Mouse (Mus musculus): ENCODE results near the gene Cnih3. TPM values are rescaled to one million over a fixed set of nuclear protein-coding genes. Genes with fewer than 3 reads are reported as not detected.

The Cnih3 gene
- total RNA-seq (2015; ENCODE audit: low replicate concordance) (not detected in 2 replicates), total RNA-seq (2017; ENCODE audit: low replicate concordance) (not detected in 2 replicates)

DNA sequence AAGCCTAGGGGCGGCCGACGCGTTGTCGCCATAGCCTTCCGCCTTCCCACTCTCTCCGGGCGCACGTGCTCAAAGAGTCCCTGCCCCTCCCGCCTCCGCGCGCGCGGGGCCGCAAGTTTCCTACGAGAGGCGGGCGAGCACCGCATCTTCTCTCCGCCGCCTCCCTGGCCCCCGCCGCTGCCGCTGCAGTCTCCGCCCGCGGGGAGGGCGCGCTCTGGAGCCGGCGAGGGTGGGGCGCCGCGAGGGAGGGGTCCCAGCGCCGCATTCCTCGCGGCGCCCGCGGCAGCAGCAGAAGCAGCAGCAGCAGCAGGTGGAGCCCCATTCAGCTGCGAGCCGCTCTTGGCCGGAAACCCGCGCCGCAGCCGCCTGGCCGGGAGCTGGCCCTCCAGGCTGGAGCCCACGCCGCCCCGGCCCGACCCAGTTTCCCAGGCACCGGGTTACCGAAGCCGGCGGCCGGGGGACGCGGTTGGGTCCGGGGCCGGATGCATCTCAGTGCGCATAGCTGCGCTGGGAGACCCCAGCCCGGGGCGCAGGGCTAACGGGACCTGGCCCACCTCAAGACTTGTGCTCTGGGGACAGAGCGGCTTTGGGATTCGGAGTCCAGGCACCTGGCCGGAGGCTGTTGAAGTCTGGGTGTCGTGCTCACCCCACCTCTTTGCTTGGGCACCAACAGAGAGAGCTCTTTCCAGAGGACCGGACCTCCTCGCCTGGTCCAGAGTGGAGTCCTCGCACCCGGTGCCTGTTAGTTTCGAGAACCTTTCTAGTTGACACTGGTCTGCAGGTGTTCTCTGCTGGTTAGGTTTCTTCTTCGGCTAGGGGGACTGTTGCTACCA is at the start of gene Cnih3:
Gene Cnih3, plus strand, starts transcription at position 262 of the 833 bp plus-strand sequence.
- no peak for ATAC-seq (replicated peaks; ENCODE audit: low FRiP score, poor library complexity, severe bottlenecking)

DNA sequence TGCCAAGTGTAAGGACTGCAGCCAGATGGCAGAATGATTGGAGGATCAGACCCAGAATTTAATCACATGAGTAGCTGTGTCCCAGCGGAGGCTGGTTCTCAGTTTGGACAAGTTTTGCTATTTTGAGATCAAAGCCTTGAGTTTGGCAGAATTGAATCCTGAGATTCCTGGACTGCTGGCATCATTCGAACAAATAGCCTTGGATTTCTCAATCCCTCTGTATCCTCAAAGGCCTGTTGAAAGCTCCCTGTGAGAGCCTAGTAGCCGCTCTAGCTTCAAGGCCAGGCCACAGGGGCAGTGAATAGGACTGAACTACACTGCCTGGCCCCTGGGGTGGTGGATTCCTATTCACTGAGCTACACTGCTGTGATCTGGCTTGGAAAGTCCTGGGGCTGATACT is 44.4 kb upstream of the Cnih3 start:
- no peak for ATAC-seq (replicated peaks; ENCODE audit: low FRiP score, poor library complexity, severe bottlenecking)

DNA sequence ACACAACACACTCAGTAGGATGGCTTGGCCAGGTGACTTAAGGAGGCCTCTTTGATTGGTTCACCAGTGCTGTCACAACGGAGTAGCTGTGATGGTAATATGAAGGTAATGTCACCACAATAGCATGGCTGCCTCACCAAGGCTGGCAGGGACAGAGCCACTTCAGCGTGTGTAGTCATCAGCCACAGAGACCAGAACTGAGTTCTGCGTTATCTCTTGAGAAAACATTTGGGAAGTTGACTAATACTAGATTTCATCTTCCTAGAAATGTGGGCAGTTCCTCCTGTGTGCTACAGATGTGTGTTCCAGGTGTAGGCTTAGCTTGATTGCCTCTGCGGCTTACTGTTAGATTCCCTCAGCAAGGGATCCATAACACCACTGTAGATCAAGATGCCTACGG is 41.7 kb upstream of the Cnih3 start:
- peak; percentile 19; the same call in 1 of the 2 replicates for ATAC-seq (replicated peaks; ENCODE audit: low FRiP score, poor library complexity, severe bottlenecking)

DNA sequence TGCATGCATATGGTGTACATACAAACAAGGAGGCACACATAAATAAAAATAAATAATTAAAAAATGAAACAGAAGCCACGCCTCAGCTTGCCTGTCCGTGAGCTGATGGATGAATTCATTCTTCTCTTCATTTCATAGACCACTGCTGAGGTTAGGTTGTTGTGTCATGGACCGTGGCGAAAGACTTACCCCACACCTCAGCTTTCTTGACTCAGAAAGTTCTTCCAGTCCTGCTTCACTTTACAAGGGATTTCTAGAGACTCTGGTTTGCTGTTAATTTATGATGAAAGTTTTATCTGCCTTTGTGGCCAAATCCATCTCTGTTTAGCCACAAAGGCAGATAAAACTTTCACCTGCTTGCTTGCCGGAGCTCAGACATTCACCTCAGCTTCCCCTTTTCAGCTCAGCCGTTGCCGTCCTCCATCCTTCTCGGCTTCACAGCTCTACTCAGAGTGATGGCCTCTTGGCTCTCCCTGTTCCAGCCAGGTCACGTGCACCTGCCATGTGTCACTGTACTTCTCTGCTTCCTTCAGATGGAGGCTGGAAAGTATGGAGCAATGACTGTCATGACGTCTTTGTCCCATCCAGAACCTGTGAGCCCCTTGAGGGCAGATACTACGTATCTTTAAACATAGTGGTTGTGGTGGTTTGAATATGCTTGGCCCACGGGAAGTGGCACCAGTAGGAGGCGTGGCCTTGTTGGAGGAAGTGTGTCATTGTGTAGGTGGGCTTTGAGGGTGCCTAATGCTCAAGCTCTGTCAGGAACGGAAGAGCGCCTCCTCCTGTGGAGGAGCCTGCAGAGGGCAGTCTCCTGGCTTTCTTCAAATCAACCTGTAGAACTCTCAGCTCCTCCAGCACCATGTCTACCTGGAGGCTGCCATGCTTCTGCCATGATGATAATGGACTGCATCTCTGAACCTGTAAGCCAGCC is 40.0 kb upstream of the Cnih3 start:
- no peak for ATAC-seq (replicated peaks; ENCODE audit: low FRiP score, poor library complexity, severe bottlenecking)

DNA sequence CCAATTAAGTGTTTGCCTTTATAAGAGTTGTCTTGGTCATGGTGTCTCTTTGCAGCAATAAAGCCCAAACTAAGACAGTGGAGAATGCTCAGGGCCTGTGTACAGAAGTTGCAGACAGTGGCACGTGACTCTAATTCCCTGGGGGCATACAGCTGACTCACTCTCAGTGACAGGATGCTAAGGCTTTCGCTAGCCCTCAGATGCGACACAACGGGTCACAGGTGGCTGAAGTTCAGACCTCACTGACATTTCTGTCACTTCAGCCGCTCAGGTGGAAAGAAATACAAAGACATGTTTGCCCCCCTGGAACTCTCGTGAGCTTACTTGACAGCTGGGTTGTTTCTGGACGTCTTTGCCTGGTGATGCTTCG is 39.4 kb upstream of the Cnih3 start:
- ATAC-seq (replicated peaks; ENCODE audit: low FRiP score, poor library complexity, severe bottlenecking): no peak

DNA sequence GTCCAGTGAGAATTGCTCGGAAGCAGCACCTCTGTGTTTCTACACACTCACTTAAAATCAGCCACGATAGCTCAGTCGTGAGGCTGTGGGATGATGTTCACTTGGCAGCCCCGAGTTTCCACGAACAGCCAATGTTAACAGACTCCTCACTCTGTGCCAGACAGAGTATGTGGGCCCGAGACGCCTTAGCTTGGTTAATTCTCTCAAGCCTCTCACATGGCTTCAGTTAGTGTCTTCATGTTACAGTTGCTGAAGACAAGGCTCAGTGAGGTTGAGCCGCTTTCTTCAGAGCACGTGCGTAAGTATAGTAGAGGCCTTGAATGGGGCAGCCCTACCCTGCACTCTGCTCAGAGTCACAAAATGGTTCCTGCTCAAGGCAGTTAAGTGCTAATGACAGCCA is 38.1 kb upstream of the Cnih3 start:
- ATAC-seq (replicated peaks; ENCODE audit: low FRiP score, poor library complexity, severe bottlenecking): no peak

DNA sequence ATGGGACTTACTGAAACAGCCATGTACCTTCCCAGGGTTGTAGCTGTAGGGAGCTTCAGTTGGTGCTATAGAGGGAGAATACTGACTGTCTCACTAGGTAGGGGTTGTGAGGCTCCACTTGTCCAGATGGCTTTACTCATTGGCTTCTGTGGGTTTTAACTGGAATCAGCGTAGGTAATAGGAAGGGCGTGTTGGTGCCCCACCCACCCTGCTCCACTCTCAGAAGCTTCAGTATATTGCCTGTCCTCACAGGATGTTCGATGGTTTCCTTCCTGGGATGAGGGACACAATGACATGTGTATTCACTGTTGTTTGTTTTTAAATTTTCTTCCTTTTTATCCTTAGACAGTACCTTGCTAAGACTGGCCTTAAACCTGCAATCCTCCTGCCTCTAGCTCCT is 37.1 kb upstream of the Cnih3 start:
- ATAC-seq (replicated peaks; ENCODE audit: low FRiP score, poor library complexity, severe bottlenecking): no peak

DNA sequence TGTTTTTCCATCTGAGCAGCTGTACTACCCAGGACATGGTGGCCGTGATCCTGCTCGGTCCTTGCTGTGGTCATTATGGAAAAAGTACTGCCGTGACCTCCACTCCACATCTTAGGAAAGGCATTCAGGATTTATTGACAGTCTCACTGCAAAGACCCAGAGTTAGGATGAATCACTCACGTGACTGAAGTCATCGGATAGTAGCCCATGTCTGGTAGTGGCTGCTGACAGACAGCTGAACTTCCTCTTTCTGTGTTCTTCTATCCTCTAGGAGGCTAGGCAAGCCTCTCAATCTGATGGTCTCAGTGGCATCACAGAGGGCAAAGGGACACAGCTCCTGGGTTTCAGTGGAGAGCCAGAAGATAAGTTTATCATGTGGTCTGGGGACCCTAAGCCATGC is 35.9 kb upstream of the Cnih3 start:
- no peak for ATAC-seq (replicated peaks; ENCODE audit: low FRiP score, poor library complexity, severe bottlenecking)

DNA sequence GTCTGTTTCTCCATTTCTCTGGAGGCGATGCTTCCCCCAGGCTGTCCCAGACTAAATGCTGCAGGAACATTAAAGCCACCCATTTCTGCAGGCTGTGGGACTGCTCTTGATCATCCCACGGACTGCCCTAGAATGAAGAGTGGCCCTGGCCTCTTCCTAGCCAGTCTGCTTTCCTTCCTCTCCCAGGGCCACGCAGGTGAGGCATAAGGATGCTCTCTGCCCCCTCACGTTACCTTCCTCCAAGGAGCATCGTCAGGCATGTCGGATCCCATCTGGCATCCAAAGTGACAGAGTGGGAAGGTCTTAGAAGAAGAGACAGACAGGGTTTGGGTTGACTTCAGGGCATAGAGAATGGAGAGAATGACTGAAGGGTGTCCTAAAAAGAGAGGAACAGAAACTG is 33.0 kb upstream of the Cnih3 start:
- no peak for ATAC-seq (replicated peaks; ENCODE audit: low FRiP score, poor library complexity, severe bottlenecking)

DNA sequence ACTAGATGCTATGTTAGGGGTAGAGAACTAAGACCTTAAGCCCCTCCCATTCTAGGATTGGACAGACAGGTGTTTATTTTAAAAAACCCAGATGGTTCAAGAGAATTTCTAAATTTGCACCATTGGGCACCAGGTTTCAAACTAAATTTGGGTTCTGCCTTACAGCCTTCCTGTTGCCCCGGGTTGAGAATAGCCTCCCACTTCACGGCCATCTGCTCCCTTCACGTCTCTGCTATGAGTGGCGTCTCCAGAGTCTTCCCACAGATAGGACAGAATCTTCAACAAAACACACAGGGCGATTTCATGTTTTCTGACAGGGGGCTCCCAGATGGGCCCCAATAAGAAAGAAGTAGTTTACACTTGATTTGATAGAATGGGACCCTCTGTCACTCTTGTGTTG is 31.3 kb upstream of the Cnih3 start:
- no peak for ATAC-seq (replicated peaks; ENCODE audit: low FRiP score, poor library complexity, severe bottlenecking)

DNA sequence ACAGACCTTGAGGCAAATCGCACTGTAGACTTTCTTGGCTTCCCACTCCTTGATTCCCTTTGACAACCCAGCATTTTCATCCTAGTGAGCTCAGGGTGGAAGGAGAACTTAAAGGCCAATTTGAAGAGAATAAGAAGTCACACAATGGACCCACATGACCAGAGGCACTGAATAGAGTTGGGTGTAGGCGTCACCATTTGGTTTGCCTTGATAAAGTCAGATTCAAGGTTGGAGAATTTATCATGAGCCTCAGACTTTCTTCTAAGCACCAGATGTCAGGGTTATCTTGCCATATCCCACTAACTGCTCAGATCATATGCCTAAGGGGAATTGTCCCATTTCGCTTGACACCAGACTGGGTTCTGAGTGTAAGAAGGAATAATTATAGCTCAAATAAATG is 29.3 kb upstream of the Cnih3 start:
- ATAC-seq (replicated peaks; ENCODE audit: low FRiP score, poor library complexity, severe bottlenecking): peak; percentile 82

DNA sequence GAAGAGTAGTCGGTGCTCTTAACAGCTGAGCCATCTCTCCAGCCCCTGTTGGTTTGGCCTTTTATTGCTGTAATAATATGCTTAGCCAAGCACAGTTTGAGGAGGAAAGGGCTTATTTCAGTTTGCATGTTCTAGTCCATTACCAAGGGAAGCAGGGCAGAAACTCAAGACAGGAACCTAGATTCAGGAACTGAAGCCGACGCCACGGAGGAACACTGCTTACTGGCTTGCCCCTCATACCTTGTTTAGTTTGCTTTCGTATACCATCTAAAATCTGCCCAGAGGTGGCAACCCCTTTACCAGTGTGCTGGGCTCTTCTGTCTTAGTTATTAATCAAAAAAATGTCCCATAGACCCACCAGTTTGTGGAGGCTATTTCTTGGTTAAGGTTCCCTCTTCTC is 25.3 kb upstream of the Cnih3 start:
- no peak for ATAC-seq (replicated peaks; ENCODE audit: low FRiP score, poor library complexity, severe bottlenecking)

DNA sequence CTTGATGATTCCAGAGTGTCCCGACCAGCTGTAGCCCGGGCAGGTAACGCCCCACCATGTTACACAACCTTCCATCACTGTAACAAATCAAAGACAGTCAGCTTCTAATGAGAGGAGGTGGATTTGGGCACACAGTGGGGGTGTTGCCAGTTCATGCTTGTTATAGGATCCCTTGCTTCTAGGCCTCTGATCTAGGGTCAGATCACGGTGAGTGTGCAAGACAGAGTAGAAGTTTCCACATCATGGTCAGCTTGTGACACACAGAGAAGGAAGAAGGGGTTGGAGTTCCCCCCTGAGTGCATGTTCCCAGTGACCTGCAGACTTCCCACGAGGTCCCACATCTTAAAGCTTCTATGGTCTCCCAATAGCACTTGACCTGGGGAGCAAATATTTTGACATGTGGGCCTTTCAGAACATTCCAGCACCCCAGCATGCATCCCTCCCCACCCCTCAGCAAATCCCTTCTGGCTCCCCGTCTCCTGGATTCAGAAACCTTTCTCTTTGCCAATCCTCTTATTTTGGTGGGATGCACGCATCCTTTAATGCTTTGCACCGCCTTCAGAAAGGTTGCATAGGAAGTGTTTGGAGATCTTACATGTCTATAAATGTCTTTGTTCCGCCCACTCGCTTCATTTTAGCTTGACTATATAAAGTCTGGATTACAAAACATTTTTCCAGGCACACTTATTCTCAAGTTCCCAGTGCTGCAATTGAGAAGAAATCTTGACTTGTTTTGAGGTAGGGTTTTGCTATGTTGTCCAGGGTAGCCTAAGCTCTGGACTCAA is 24.6 kb upstream of the Cnih3 start:
- ATAC-seq (replicated peaks; ENCODE audit: low FRiP score, poor library complexity, severe bottlenecking): no peak

DNA sequence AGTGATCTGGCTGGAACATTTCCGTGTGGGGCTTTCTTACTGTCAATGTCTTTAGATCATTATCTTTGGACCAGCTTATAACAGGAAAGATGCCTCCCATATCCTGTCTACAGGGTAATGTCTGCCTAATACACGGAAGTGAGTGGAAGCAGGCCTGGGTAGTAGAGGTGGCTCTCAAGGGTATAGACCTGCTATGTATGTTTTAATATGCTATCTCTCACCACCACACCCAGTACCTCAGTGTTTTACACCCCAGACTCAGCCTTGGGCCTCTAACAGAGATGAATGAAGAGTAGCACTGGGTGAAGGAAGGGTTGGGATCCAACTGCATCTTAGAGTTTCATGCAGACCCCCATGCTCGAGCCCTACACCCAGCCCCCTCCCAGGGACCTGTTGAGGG is 23.3 kb upstream of the Cnih3 start:
- ATAC-seq (replicated peaks; ENCODE audit: low FRiP score, poor library complexity, severe bottlenecking): no peak

DNA sequence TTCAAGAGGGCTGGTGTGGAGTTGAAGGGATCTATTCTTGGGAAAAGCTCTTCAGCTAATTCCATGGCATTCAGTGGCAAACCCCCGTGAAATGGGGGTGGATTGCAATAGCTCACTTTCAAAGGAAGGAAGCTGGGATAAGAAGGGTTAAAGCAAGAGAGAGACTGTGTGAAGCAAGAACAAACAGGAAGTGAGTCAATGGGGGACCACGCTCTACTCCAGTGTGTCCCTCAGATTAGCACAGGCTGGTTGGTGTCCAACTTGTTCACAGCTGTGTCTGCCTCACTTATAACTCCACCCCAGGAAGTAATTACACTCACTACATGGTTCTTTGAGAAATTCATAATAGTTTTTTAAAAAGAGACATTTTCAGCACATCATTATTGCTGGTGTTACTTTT is 19.8 kb upstream of the Cnih3 start:
- ATAC-seq (replicated peaks; ENCODE audit: low FRiP score, poor library complexity, severe bottlenecking): no peak

DNA sequence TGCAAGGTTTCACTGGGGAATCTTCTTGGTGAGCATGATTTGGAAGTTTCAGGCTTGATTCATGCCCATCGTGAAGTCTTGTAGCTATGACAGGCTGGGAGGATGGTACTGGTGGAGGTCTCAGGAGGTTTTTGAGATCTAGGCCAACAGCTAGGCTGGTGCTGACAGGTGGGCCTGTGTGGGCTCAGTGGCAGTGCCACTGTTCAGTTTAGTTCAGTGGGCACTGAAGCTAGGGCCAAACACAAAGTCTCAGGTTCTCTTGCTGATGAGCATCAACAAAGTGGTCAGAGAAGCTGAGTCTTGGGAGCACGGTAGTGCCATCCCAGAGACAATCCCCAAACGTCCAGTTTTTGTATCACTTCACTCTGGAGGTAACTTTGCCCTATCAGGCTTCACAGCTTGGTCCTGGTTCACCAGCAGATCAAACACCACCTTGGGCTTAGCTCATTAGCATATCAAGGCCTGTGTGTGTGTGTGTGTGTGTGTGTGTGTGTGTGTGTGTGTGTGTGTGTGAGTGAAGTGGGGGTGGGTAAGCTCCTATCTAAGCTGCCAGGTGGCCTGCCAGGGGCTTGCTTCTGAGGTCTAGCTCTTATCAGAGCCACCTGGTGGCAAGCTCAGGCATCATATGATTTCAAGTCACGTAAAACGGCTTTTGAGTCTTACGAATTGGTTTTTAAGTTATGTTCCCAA is 18.0 kb upstream of the Cnih3 start:
- ATAC-seq (replicated peaks; ENCODE audit: low FRiP score, poor library complexity, severe bottlenecking): peak; percentile 87

DNA sequence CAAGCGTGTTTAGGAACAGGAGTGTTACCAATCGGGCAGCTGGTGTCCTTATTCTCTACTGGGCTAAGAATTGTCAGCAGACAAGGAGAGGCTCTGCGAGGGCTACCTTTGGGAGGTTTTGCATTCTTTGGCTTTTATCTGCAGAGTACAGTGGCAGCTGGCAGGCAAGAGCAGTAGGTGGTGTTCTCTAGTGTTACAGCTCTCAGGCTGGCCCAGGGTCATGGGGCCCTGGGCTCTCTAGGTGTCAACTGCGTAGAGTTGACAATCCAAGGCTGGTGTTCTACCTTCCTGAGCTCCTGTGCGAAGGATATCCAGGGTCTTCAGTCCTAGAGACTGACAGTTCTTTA is 17.4 kb upstream of the Cnih3 start:
- ATAC-seq (replicated peaks; ENCODE audit: low FRiP score, poor library complexity, severe bottlenecking): peak; percentile 80

DNA sequence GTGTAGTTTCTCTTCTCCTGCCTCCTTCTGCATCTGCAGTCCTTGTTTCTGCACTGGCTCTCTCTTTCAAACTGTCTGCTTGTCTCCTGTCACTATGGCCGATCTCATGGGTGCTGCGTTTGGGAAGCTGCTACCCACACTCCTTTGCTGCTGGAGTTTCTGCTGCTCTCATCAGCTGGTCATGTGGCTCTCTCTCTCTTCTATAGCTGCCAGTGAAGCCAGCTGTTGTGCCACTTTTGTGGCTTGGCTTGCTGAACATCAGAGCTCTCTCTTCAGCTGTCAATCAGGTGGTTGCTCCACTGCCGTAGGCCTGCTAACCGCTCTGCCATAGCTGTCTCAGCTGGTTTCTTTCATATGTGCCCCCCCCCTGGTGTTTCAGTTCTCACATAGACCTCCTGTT is 17.0 kb upstream of the Cnih3 start:
- peak; percentile 50 for ATAC-seq (replicated peaks; ENCODE audit: low FRiP score, poor library complexity, severe bottlenecking)

DNA sequence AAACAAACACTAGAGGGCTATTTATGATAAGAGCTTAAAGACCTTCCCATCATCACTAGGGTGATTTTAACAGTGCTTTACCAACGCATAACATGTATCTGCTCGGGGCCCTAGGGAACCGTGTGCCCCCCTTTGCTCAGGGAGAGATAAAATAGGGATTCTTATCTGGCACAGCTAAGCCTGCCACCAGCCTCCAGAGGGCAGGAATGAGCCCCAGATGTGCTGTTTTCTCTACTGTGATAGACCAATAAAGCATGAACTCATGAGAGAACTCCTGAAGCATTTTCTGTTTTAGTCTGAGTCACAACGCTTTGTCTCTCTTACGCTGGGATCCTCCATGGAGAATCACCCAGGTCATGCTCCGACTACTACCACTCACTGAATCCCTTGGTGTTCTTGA is 15.6 kb upstream of the Cnih3 start:
- ATAC-seq (replicated peaks; ENCODE audit: low FRiP score, poor library complexity, severe bottlenecking): no peak

DNA sequence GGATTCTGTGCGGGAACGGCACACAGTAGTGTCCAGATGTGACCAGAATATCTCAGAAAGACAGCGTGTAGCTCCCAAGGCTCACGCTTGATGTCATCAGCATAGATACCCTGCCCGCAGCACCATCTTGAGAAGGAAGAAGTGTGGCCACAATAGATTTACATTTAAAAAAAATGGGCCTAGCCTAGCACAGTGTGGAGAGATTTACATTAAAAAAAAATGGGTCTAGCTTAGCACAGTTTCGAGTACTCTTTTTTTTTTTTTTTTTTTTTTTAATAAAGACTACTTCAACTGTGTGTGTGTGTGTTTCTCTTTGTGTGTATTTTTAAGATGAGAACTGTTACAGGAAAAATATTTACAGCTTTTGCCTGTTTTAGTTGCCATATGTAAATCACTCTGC is 13.3 kb upstream of the Cnih3 start:
- no peak for ATAC-seq (replicated peaks; ENCODE audit: low FRiP score, poor library complexity, severe bottlenecking)

All from erythroblast, adult 5-6 weeks (primary cell).